Mouse (Mus musculus) right cerebral cortex, adult 2 months (tissue): ENCODE data around the gene Rab15.
"Not testable (repeated sequence)": the region's sequence is repeated elsewhere in the genome, so short reads cannot be mapped to it uniquely, and the experiment has no call there.

Source experiments
- DNase-seq, 2 experiments: peaks; one replicate each; pipeline ENCODE4 v3.0.0; 2021 to 2022; ENCODE audit warnings: low spot score in 2 of 2

Rab15 gene

GRCm38 (mm10) chr12:76818908-76819307, 3.8 kb downstream of the Rab15 start:
- DNase-seq: peak; percentile 81 to 85

GRCm38 (mm10) chr12:76818120-76818519, 4.6 kb downstream of the Rab15 start:
- no peak for DNase-seq

GRCm38 (mm10) chr12:76817176-76817575, 5.5 kb downstream of the Rab15 start:
- no peak for DNase-seq

DNA sequence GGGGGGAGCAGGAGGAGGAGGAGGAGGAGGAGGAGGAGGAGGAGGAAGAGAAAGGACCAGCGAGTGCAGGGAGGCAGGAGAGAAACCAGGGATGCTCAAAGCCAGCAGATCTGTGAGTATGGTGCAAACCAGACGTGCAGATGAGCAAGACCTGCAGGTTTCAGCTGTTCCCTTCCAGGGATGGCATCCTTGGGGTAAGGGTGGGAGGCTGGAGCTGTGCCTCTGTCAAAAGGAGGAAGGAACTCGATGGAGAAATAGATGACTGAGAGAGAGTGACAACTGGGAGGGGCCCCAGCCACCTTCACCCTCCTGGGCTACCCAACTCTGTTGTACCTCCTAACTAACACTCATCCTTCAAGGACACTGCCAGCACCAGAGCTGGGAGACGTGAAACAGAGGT, 6.0 kb downstream of the Rab15 start:
- DNase-seq: no peak

GRCm38 (mm10) chr12:76814120-76814519, 8.6 kb downstream of the Rab15 start:
- no peak for DNase-seq

GRCm38 (mm10) chr12:76813543-76813942, 9.2 kb downstream of the Rab15 start:
- no peak for DNase-seq

DNA sequence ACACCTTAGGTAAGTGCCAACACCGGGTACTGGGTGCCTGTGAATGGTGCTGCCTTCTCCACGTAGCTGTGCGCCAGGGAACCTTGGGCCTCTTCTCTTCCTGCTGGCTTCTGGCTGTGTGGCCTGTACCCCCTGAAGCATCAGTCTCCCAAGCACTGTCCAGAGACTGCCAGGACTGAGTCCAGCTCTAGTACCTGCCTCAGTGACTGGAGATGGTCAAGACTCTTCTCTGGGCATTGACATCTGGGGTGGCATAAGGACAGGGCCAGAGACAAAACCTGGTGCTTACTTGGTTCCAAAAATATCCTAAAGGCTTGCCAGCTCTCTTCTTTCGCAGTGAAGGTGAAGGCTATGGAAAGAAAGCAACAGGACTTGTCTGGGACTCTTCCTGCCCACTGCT, 11.7 kb downstream of the Rab15 start:
- no peak for DNase-seq

DNA sequence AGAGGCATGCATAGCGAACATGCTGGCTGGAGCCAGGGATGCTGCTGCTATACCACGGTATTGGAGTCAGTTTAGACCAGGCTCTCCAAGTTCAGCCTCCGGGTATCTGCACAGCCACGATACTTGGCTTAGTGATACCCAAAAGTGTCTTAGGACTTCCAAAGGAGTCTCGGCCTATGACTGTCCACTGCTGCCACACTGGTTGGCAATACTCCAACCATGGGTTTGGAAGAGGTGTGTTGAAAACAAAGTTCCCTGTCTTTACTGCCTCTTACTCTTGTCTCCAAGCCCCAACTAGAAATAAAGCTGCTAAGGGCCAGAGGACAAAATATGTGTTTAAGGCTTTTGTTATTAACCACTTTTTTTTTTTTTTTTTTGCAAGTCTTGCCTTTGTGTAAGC, 12.2 kb downstream of the Rab15 start:
- no peak for DNase-seq

DNA sequence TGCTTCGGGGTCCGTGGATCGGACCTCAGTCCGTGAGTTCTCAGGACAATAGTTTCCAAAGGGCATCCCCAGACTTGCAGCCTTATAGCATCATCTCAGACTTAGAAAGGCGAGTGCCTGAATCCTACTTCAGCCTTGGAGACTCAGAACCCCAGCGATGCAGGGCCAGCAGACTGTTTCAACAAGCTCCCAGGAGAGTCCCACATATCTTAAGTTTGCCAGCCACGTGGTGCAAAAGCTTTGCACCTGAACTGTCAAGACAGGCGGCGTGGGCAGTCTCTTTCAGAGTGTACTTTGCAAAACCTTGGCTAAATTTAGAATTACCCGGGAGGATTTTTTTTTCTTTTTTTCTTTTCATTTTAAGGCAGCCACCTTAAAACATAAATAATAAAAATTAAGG, 14.9 kb downstream of the Rab15 start:
- peak; percentile 66 to 67 for DNase-seq

DNA sequence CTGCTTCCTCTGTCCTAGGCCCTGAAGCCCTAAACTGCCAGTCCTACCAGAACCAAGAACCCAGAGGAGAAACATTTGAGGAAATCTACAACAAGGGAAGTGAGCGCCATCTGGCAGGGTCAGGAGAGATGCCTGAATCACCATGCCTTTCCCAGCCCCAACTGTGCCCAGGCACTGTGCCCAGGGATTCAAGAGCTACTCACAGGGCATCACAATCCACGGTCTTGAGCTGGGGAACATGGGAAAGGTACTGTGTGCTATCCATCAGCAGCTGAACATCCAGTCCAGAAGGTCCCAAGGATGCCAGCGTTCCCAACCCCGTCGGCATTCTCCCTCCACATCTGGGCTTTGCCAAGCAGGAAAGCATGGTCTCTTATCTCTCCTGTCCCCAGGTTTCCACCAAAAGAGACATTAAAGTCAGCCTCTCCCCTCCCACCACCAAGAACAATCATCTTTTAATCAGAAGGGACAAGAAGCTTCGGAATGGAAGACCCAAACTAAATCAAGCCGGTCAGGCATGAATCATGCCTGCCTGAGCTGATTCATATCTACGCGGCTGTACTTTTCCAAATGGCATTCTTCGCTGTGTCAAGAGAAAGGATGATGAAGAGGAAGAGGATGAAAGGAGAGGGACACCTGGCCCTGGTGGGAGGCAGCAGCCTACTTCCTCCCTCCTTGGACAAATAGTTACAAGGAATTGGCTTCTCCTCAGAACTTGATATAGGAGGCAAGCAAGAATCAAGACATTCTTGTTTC, 17.5 kb downstream of the Rab15 start:
- no peak for DNase-seq

DNA sequence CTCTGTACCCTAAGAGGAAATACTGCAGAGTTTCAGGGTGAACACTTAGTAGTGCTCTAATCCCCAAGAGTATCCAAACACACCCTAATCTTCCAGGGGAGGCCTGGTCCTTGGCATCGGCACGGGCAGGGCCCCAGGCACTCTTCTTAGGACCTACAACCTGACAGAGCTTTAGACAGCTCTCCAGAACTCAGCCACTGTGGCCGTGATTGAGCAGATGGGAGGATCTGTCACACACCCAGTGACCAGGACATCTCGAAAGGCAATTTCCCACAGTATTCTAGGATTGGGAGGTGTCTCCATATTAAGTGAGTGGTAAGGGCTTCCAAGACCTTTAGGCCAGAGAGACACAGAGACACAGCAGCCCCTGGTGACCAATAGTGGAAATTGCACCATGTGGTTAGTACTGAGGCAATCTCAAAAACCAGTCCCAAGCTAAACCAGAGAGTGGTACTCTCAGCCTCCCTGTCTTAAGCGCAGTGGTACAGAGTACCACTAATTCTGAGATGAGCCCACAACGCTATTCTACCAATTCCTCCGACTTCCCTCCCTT, 18.9 kb downstream of the Rab15 start:
- DNase-seq: peak in 1 of 2 experiments; percentile 63

- DNase-seq: no peak
Measured at GRCm38 (mm10) chr12:76803028-76803427, 19.7 kb downstream of the Rab15 start.

DNA sequence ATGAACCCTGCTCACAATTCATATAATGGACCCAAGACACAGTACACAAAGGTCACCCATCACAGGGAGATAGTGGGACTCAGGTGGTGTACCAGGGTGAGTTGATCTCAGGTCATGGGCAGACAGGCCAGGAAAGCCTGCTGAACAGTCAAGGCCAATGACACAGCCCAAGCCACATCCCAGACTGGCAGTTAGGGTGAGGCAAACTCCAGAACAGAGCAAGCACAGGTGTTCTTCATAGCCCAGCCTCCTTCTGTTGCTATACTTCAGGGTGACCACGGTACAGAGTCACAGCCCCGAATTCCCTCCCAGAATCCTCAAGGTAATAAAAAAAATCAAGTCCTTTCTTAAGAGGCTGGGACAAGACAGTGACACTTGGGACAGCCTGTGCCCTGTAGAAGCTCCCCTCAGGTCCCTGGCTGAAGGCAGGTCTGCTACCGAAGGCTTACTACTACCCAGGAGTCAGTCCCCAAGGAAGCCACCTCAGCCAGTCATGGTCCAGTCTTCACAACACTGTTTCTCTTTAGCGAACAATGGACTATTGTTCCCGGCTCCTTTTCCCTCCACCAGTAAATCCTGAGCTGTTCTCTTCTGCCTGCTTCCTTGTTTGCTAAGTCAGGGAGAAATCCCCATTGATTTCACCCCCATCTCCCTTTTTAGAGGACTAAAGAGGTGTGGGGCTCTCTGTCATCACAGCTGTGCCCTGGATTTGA, 24.5 kb downstream of the Rab15 start:
- no peak for DNase-seq

DNA sequence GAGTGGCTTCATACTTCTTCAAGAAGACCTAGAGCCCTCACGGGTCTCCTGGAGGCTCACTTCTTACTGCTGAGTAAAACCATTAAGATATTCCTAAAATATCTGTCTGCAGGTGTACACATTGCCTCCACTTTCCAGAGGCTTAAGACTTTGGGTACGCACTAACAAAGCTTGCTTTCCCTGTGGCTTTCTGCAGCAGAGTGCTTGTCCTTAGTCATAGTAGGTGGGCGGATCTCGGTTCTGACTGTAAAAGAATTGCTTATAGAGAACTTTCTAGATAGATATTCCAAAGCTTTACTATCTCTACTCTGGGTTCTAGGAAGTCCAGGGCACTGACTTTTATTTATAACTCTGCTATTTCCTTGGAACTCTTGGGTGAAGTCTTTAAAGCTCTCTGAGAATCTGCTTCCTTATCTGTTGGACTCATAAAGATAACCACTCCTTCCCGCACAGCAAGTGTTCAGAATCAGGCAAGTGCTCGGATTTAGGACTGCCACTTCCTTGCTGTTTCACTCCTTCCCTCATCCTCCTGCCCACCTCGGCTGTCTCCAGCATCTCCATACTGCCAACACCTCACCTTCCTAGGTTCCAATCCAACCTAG, 25.7 kb downstream of the Rab15 start:
- DNase-seq: no peak

- no peak for DNase-seq
Measured at GRCm38 (mm10) chr12:76795350-76795749, 27.4 kb downstream of the Rab15 start, which contains the start of gene Gpx2. Gene Gpx2 (minus strand): TSS chr12:76795554.

DNA sequence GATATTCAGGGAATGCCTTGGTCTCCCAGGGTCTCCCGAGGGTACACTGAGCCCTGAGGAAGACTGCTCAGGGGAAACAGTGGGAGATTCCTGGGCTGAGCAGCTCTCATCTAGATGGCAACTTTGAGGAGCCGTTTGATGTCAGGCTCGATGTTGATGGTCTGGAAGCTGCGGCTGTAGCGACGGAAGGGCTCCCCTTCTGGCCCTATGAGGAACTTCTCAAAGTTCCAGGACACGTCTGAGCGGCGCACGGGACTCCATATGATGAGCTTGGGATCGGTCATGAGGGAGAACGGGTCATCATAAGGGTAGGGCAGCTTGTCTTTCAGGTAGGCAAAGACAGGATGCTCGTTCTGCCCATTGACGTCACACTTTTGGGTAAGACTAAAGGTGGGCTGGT, 30.2 kb downstream of the Rab15 start:
- DNase-seq: not testable (repeated sequence)

DNA sequence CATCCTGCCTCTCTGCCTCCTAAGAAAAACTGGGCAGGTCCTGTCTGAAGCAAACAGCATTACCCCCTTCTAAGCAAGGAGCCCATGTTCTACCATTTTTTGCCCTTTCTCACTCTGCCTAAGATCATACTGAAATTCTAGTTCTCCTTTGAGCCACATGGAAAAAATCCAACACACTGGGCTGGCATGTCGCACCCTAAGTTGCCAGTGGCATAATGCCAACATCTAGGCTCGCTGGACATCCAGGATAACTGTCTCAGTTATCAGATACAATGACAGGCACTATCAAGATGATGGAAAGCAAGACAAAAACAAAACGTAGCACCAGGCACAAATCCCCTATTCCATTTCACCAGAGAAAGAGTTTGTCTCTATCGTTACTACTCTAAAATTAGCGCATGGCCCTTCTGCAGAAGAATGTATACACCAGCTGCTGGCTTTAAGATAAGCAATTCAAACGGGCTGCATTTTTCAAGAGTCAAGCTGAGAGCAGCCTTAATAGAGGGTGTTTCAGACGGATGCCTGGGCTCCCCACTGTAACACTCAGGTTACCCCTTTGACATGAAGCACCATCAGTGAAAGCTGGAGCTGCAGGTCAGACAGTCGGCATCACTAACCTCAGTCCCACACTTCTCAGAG, 32.1 kb downstream of the Rab15 start:
- DNase-seq: peak in 1 of 2 experiments; percentile 29

DNA sequence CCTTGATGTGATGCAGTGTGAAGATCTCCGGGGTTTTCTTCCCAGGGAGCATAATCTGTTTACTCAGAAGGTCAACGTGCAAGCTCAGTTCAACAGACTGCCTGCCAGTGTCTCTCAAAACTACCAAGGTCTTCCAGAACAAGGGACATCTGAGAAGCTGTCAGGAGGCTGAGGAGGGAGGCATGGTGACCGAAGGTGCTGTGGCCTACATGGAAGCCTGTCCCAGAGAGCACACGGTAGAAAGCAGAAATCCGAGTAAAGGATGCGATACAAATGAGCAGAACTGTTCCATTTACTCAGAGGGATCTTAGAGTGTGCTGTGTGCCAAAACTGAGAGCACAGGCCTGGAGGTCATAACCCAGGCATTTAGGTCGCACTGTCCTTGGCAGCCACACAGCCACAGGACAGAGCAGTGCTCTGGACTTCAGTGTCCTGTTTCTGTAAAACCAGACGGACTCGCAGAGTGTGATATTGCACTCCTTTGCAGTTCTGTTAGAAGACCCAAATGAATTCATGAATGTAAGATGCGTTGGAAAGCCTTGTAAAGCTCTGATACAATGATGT, 38.6 kb downstream of the Rab15 start:
- DNase-seq: no peak

GRCm38 (mm10) chr12:76780639-76781468, 41.9 kb downstream of the Rab15 start:
- no peak for DNase-seq

GRCm38 (mm10) chr12:76779951-76780350, 42.8 kb downstream of the Rab15 start:
- no peak for DNase-seq
